Mouse (Mus musculus) intestine, postnatal 0 days (tissue): ENCODE data around the gene Trmt10b. TPM values are rescaled to one million over a fixed set of nuclear protein-coding genes. Genes with fewer than 3 reads are reported as not detected.

Source experiments
- ATAC-seq: fragments of 200-750 bp; cut with Nextera tagmentation; 2 replicates; pipeline ENCODE4 v1.8.0; 2017; ENCODE audit warnings: mild to moderate bottlenecking, moderate TSS enrichment, moderate library complexity
- H3K27ac ChIP-seq: fragments of 300-500 bp; sonication (generic); 2 replicates; pipeline ENCODE4 v1.5.1; 2014; ENCODE audit warnings: mild to moderate bottlenecking, low read depth, low read length, moderate library complexity
- H3K27me3 ChIP-seq: fragments of 300-500 bp; sonication (generic); replicated peaks from 2 replicates; pipeline ENCODE4 v1.6.1; 2014; ENCODE audit warnings: low read length, mixed read lengths; ENCODE audit not compliant: control insufficient read depth, insufficient read depth
- H3K36me3 ChIP-seq: fragments of 300-500 bp; sonication (generic); 2 replicates; pipeline ENCODE4 v1.6.1; 2014; ENCODE audit warnings: mild to moderate bottlenecking, moderate library complexity; ENCODE audit not compliant: control insufficient read depth, insufficient read depth
- H3K4me1 ChIP-seq: fragments of 300-500 bp; sonication (generic); replicated peaks from 2 replicates; pipeline ENCODE4 v1.6.1; 2014; ENCODE audit warnings: antibody characterized with exemption, low read length, mixed read lengths; ENCODE audit not compliant: control insufficient read depth, insufficient read depth
- H3K4me2 ChIP-seq: fragments of 300-500 bp; sonication (generic); replicated peaks from 2 replicates; pipeline ENCODE4 v1.6.1; 2014; ENCODE audit warnings: low read depth, mild to moderate bottlenecking, moderate library complexity
- H3K4me3 ChIP-seq: fragments of 300-500 bp; sonication (generic); 2 replicates; pipeline ENCODE4 v1.5.1; 2014; ENCODE audit warnings: low read depth, low read length
- H3K9ac ChIP-seq: fragments of 300-500 bp; sonication (generic); 2 replicates; pipeline ENCODE4 v1.6.1; 2014; ENCODE audit warnings: mild to moderate bottlenecking, low read depth, low read length
- H3K9me3 ChIP-seq: fragments of 300-500 bp; sonication (generic); 2 replicates; pipeline ENCODE4 v1.6.1; 2016; ENCODE audit warnings: mixed run types; ENCODE audit not compliant: control insufficient read depth
- CTCF ChIP-seq: sonication (generic); IDR thresholded peaks from 2 replicates; pipeline ENCODE4 v1.5.1; 2016; ENCODE audit warnings: low read depth, mild to moderate bottlenecking, control low read depth, antibody characterized with exemption, moderate library complexity
- WGBS: fragments of 180-500 bp; shearing (Covaris S2); extraction: QIAGEN DNeasy Blood & Tissue Kit; methylation state at CpG from one replicate; pipeline ENCODE4 v1.1.7; 2014; 5-methylcytosine and 5-hydroxymethylcytosine counted together
- polyA plus RNA-seq: library from polyadenylated mRNA; unstranded; fragments of >200 nt; fragmentation: Nextera tagmentation; extraction: Ambion mirVana; gene quantifications from 2 replicates; pipeline ENCODE4 v1.2.1, GENCODE M21; 2015

The Trmt10b gene
- polyA plus RNA-seq, 1 experiment from 2014 or later: 8.6 TPM

- Histone ChIP-seq H3K4me1 (no peaks in the 10 kb centered on the region), H3K9me3 (no peaks in the 10 kb centered on the region), H3K27ac (0 out of 2 replicates have a peak overlapping the region, but pooled peaks have one; percentile 99), H3K9ac (0 out of 2 replicates have a peak overlapping the region, but pooled peaks have one; percentile 96), H3K4me3 (peak overlapping the region; percentile 89), H3K27me3 (no peaks in the 10 kb centered on the region), H3K36me3 (no peaks in the 10 kb centered on the region), H3K4me2 (peak overlapping the region; percentile 65)
- WGBS: 65% methylated on average over 9 of the region's 9 CpGs
- TF ChIP-seq CTCF: no peak
- no peak for ATAC-seq
These were observed 44.3 kb downstream of the Trmt10b start for GRCm38 (mm10) chr4:45341226-45341625.

DNA sequence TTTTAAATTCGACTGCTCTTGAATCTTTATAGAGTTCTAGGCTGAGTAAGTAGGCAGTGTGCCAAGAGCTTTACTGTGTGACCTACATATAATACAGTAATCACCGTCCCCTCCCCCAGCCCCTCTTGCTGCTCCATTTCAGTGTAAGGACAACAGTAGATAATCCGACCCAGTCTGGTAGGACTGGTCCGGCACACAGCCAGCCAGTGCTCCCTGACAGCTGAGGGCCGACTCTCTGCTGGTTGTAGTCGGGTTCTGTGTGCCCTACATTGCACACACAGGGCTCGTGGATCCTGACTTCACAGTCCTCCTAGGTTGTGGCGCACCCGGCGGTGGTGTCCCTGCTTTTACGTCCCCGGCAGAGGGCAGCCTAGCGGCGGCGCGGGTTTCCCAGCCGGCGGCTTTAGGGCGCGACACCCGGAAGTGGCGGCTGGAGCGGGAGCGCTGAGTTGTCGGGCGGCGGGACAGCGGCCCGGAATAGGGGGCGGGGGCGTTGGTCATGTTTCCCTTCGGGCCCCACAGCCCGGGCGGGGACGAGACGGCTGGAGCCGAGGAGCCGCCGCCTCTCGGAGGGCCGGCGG lies 44.8 kb downstream of the Trmt10b start, which contains the start of gene Dcaf10:
Gene Dcaf10, plus strand, starts transcription at position 433 of the 581 bp plus-strand sequence.
- peak within 1 kb of the TSS; percentile 65 for H3K4me2 ChIP-seq
- H3K36me3 ChIP-seq: no peaks in the 10 kb centered on the region
- under 1% methylated on average over 40 of the region's 42 CpGs for WGBS
- peak; percentile 80 for TF ChIP-seq CTCF
- H3K27ac ChIP-seq: peak within 1 kb of the TSS; percentile 99
- H3K9me3 ChIP-seq: no peaks in the 10 kb centered on the region
- no peaks in the 10 kb centered on the region for H3K27me3 ChIP-seq
- H3K4me3 ChIP-seq: peak within 1 kb of the TSS; percentile 89
- ATAC-seq: peak; percentile 94
- no peaks in the 10 kb centered on the region for H3K4me1 ChIP-seq
- H3K9ac ChIP-seq: peak within 1 kb of the TSS; percentile 96

GRCm38 (mm10) chr4:45342286-45343155 lies 45.6 kb downstream of the Trmt10b start, which contains the start of gene Exosc3:
Gene Exosc3, minus strand, starts transcription at chr4:45342732.
- peak within 1 kb of the TSS; percentile 99 for H3K27ac ChIP-seq
- H3K36me3 ChIP-seq: no peaks in the 10 kb centered on the region
- peak; percentile 87 for ATAC-seq
- H3K9me3 ChIP-seq: no peaks in the 10 kb centered on the region
- H3K4me2 ChIP-seq: peak within 1 kb of the TSS; percentile 65
- H3K4me1 ChIP-seq: no peaks in the 10 kb centered on the region
- H3K27me3 ChIP-seq: no peaks in the 10 kb centered on the region
- under 1% methylated on average over 70 of the region's 76 CpGs for WGBS
- peak within 1 kb of the TSS; percentile 96 for H3K9ac ChIP-seq
- peak within 1 kb of the TSS; percentile 89 for H3K4me3 ChIP-seq
- no peak for TF ChIP-seq CTCF

GRCm38 (mm10) chr4:45356653-45357052 lies 59.7 kb downstream of the Trmt10b start:
- 94% methylated on average over 3 of the region's 3 CpGs for WGBS
- no peaks in the 10 kb centered on the region for H3K27me3 ChIP-seq
- ATAC-seq: no peak
- no peak overlapping the region for H3K4me2 ChIP-seq
- H3K4me3 ChIP-seq: no peak overlapping the region
- peaks cover 15% of the 10 kb centered on the region for H3K36me3 ChIP-seq
- H3K27ac ChIP-seq: no peak overlapping the region
- H3K9ac ChIP-seq: no peak overlapping the region
- no peaks in the 10 kb centered on the region for H3K9me3 ChIP-seq
- TF ChIP-seq CTCF: no peak
- H3K4me1 ChIP-seq: no peaks in the 10 kb centered on the region

Other genes starting within 250 kb of the Trmt10b start
- 2.4 and 2.6 TPM in 2 replicates for gene Fbxo10, start 212.5 kb upstream of the Trmt10b start, polyA plus RNA-seq
- gene Tomm5, start 189.0 kb upstream of the Trmt10b start, polyA plus RNA-seq: 256 and 274 TPM in 2 replicates
- 0.18 and 0.20 TPM in 2 replicates for gene Frmpd1, start 112.3 kb upstream of the Trmt10b start, polyA plus RNA-seq
- 9.8 and 10.5 TPM in 2 replicates for gene Dcaf10, start 45.0 kb downstream of the Trmt10b start, polyA plus RNA-seq
- gene Exosc3, start 45.6 kb downstream of the Trmt10b start, polyA plus RNA-seq: 43.4 and 45.4 TPM in 2 replicates
- 39.7 and 40.9 TPM in 2 replicates for gene Slc25a51, start 111.6 kb downstream of the Trmt10b start, polyA plus RNA-seq
- 7.2 and 7.5 TPM in 2 replicates for gene Shb, start 235.3 kb downstream of the Trmt10b start, polyA plus RNA-seq